Mouse (Mus musculus): ENCODE results near the gene Rnf31. TPM values are rescaled to one million over a fixed set of nuclear protein-coding genes. Genes with fewer than 3 reads are reported as not detected.

Rnf31 gene
- polyA plus RNA-seq (2012; rRNA removed), result 24.2 TPM in 2 replicates

- DNase-seq (ENCODE audit: extremely low spot score in 1 of 2, low spot score in 1 of 2), result peak; percentile 94 to 96
Observed at GRCm38 (mm10) chr14:55591331-55591891, at the start of gene Rnf31. TSS of gene Rnf31 (plus strand) at chr14:55591708.

GRCm38 (mm10) chr14:55542268-55542667 lies 49.2 kb upstream of the Rnf31 start:
- DNase-seq (ENCODE audit: extremely low spot score in 1 of 2, low spot score in 1 of 2), result no peak

GRCm38 (mm10) chr14:55544334-55544733 lies 47.2 kb upstream of the Rnf31 start:
- DNase-seq (ENCODE audit: extremely low spot score in 1 of 2, low spot score in 1 of 2), result no peak

GRCm38 (mm10) chr14:55550191-55550590 lies 41.3 kb upstream of the Rnf31 start:
- DNase-seq (ENCODE audit: extremely low spot score in 1 of 2, low spot score in 1 of 2), result no peak

- no peak for DNase-seq (ENCODE audit: extremely low spot score in 1 of 2, low spot score in 1 of 2)
Observed at GRCm38 (mm10) chr14:55551347-55551746, 40.2 kb upstream of the Rnf31 start.

GRCm38 (mm10) chr14:55551794-55552193 lies 39.7 kb upstream of the Rnf31 start:
- no peak for DNase-seq (ENCODE audit: extremely low spot score in 1 of 2, low spot score in 1 of 2)

GRCm38 (mm10) chr14:55554635-55555034 lies 36.9 kb upstream of the Rnf31 start:
- no peak for DNase-seq (ENCODE audit: extremely low spot score in 1 of 2, low spot score in 1 of 2)

- DNase-seq (ENCODE audit: extremely low spot score in 1 of 2, low spot score in 1 of 2), result no peak
Observed at GRCm38 (mm10) chr14:55555788-55556187, 35.7 kb upstream of the Rnf31 start.

- peak in 1 of 2 experiments; percentile 84 for DNase-seq (ENCODE audit: extremely low spot score in 1 of 2, low spot score in 1 of 2)
Observed at GRCm38 (mm10) chr14:55557003-55557402, 34.5 kb upstream of the Rnf31 start.

GRCm38 (mm10) chr14:55557587-55557986 lies 33.9 kb upstream of the Rnf31 start:
- no peak for DNase-seq (ENCODE audit: extremely low spot score in 1 of 2, low spot score in 1 of 2)

GRCm38 (mm10) chr14:55558740-55559448 lies 32.6 kb upstream of the Rnf31 start:
- DNase-seq (ENCODE audit: extremely low spot score in 1 of 2, low spot score in 1 of 2), result no peak

GRCm38 (mm10) chr14:55559799-55560201 lies 31.7 kb upstream of the Rnf31 start, which contains the start of gene Dcaf11:
TSS of gene Dcaf11 (plus strand) at chr14:55560006.
- DNase-seq (ENCODE audit: extremely low spot score in 1 of 2, low spot score in 1 of 2), result peak; percentile 79 to 90

- peak; percentile 99 for DNase-seq (ENCODE audit: extremely low spot score in 1 of 2, low spot score in 1 of 2)
Observed at GRCm38 (mm10) chr14:55560202-55561073, 31.1 kb upstream of the Rnf31 start, which contains the start of gene A730061H03Rik. TSS of gene A730061H03Rik (minus strand) at chr14:55560406.

GRCm38 (mm10) chr14:55561860-55562259 lies 29.6 kb upstream of the Rnf31 start:
- no peak for DNase-seq (ENCODE audit: extremely low spot score in 1 of 2, low spot score in 1 of 2)

GRCm38 (mm10) chr14:55563249-55563648 lies 28.3 kb upstream of the Rnf31 start:
- DNase-seq (ENCODE audit: extremely low spot score in 1 of 2, low spot score in 1 of 2), result no peak

GRCm38 (mm10) chr14:55565748-55566147 lies 25.8 kb upstream of the Rnf31 start:
- no peak for DNase-seq (ENCODE audit: extremely low spot score in 1 of 2, low spot score in 1 of 2)

- no peak for DNase-seq (ENCODE audit: extremely low spot score in 1 of 2, low spot score in 1 of 2)
Observed at GRCm38 (mm10) chr14:55567496-55567895, 24.0 kb upstream of the Rnf31 start.

- no peak for DNase-seq (ENCODE audit: extremely low spot score in 1 of 2, low spot score in 1 of 2)
Observed at GRCm38 (mm10) chr14:55570588-55570987, 20.9 kb upstream of the Rnf31 start.

GRCm38 (mm10) chr14:55571760-55572159 lies 19.7 kb upstream of the Rnf31 start:
- DNase-seq (ENCODE audit: extremely low spot score in 1 of 2, low spot score in 1 of 2), result no peak

- DNase-seq (ENCODE audit: extremely low spot score in 1 of 2, low spot score in 1 of 2), result no peak
Observed at GRCm38 (mm10) chr14:55575302-55575701, 16.2 kb upstream of the Rnf31 start, which contains the start of gene Fitm1. TSS of gene Fitm1 (plus strand) at chr14:55575617.

GRCm38 (mm10) chr14:55575711-55576110 lies 15.8 kb upstream of the Rnf31 start:
- DNase-seq (ENCODE audit: extremely low spot score in 1 of 2, low spot score in 1 of 2), result no peak

All from frontal cortex, adult 2 months (tissue).